Mouse (Mus musculus) hindbrain, embryonic 14.5 days (tissue): ENCODE results near the gene Fam241a. TPM values are rescaled to one million over a fixed set of nuclear protein-coding genes. Genes with fewer than 3 reads are reported as not detected.

ENCODE experiments used
- ATAC-seq: fragments of 200-750 bp; cut with Nextera tagmentation; 2 replicates; pipeline ENCODE4 v1.8.0; 2017; ENCODE audit warnings: moderate number of reproducible peaks, mild to moderate bottlenecking, moderate TSS enrichment, moderate library complexity; ENCODE audit not compliant: low FRiP score
- DNase-seq: peaks from one replicate; pipeline ENCODE4 v3.0.0-alpha.2; 2015; ENCODE audit warnings: low spot score
- H3K27ac ChIP-seq: fragments of 300-500 bp; sonication (generic); 2 replicates; pipeline ENCODE4 v1.5.1; 2014; ENCODE audit warnings: mild to moderate bottlenecking, moderate library complexity
- H3K27me3 ChIP-seq: fragments of 300-500 bp; sonication (generic); 2 replicates; pipeline ENCODE4 v1.6.1; 2014; ENCODE audit warnings: mild to moderate bottlenecking, low read length, mixed read lengths; ENCODE audit not compliant: control insufficient read depth, insufficient read depth
- H3K36me3 ChIP-seq: fragments of 300-500 bp; sonication (generic); replicated peaks from 2 replicates; pipeline ENCODE4 v1.6.1; 2014; ENCODE audit not compliant: control insufficient read depth, insufficient read depth
- H3K4me1 ChIP-seq: fragments of 300-500 bp; sonication (generic); replicated peaks from 2 replicates; pipeline ENCODE4 v1.6.1; 2014; ENCODE audit warnings: antibody characterized with exemption, low read length, mixed read lengths; ENCODE audit not compliant: control insufficient read depth, insufficient read depth
- H3K4me2 ChIP-seq: fragments of 300-500 bp; sonication (generic); replicated peaks from 2 replicates; pipeline ENCODE4 v1.6.1; 2014; ENCODE audit warnings: mild to moderate bottlenecking, moderate library complexity
- H3K4me3 ChIP-seq: fragments of 300-500 bp; sonication (generic); replicated peaks from 2 replicates; pipeline ENCODE4 v1.5.1; 2014; ENCODE audit warnings: mild to moderate bottlenecking, low read length
- H3K9ac ChIP-seq: fragments of 300-500 bp; sonication (generic); 2 replicates; pipeline ENCODE4 v1.6.1; 2014
- H3K9me3 ChIP-seq: fragments of 300-500 bp; sonication (generic); 2 replicates; pipeline ENCODE4 v1.6.1; 2016; ENCODE audit warnings: low read length; ENCODE audit not compliant: control insufficient read depth
- WGBS: fragments of 180-500 bp; shearing (Covaris S2); extraction: QIAGEN DNeasy Blood & Tissue Kit; methylation state at CpG from one replicate; pipeline ENCODE4 v1.1.7; 2014; 5-methylcytosine and 5-hydroxymethylcytosine counted together
- polyA plus RNA-seq: library from polyadenylated mRNA; unstranded; fragments of >200 nt; fragmentation: Nextera tagmentation; extraction: Ambion mirVana; gene quantifications from 2 replicates; pipeline ENCODE4 v1.2.1, GENCODE M21; 2014

The Fam241a gene
- polyA plus RNA-seq, 1 experiment from 2014 or later: 10.4 TPM

DNA sequence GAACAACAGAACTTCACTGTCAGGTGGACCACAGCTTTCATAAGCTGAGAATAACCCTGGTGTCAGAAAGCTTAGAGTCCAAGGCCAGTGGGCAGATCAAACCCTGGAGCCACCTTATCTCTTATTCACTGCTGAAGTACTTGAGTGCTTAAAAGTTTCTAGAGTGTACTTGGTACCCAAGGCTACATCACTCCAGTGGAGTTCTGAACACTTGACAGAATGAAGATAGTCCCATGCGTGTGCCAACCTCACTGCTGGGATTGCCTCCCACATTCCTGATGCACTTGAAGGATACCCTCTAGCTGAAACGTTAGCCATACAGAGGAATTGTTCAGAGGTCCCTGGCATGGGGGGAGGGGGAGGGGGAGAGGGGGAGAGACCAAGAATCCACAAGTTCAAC lies 14.4 kb downstream of the Fam241a start:
- Histone ChIP-seq H3K9me3 (no peaks in the 10 kb centered on the region), H3K4me2 (no peak overlapping the region), H3K4me3 (no peak overlapping the region), H3K27ac (no peak overlapping the region), H3K27me3 (no peaks in the 10 kb centered on the region), H3K4me1 (no peaks in the 10 kb centered on the region), H3K9ac (no peak overlapping the region), H3K36me3 (no peaks in the 10 kb centered on the region)
- WGBS: 63% methylated on average over 2 of the region's 2 CpGs
- ATAC-seq: no peak
- DNase-seq: no peak

DNA sequence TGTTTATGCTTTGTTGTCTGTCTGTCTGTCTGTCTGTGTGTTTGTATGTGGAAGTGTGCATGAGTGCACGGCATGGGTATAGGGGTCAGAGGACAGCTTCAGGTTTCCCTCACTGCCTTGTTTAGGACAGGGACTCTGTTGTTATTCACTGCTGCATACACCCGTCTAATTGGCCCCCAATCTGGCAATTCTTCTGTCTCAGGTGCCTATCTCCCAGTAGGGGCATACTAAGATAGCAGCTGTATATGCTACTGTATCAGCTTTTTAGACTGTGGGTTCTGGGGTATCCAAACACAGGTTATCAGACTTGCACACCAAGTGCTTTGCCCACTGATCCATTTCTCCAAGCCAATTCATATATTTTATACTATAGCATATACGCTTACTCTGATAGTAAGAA lies 16.2 kb downstream of the Fam241a start:
- Histone ChIP-seq H3K36me3 (no peaks in the 10 kb centered on the region), H3K4me1 (no peaks in the 10 kb centered on the region), H3K9me3 (no peaks in the 10 kb centered on the region), H3K4me2 (no peak overlapping the region), H3K27ac (no peak overlapping the region), H3K4me3 (no peak overlapping the region), H3K27me3 (no peaks in the 10 kb centered on the region), H3K9ac (no peak overlapping the region)
- no peak for ATAC-seq
- WGBS: 84% methylated on average over 3 of the region's 3 CpGs
- DNase-seq: no peak

DNA sequence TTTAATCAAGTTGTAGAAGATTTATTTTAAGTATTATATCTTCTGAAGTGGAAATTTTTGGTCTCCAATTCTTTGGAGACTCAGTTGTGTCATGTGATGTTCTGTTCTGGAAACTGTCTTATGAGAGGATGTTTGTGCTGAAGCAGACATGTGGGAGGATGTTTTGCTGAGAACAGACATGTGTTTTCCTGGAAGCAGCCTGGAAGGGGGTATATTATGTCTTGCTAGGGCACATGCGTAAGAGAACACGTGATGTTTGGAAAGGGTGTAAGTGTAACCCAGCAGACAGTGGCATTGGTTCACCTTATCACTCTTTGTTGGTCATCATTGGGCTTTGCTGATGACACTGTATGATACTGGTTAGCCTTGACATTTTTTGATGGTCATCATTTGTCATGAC lies 20.6 kb downstream of the Fam241a start:
- ATAC-seq: no peak
- H3K4me1 ChIP-seq: no peaks in the 10 kb centered on the region
- no peaks in the 10 kb centered on the region for H3K36me3 ChIP-seq
- no peaks in the 10 kb centered on the region for H3K27me3 ChIP-seq
- WGBS: 86% methylated on average over 2 of the region's 2 CpGs
- H3K27ac ChIP-seq: no peak overlapping the region
- no peak overlapping the region for H3K4me3 ChIP-seq
- no peaks in the 10 kb centered on the region for H3K9me3 ChIP-seq
- H3K9ac ChIP-seq: no peak overlapping the region
- no peak for DNase-seq
- no peak overlapping the region for H3K4me2 ChIP-seq

DNA sequence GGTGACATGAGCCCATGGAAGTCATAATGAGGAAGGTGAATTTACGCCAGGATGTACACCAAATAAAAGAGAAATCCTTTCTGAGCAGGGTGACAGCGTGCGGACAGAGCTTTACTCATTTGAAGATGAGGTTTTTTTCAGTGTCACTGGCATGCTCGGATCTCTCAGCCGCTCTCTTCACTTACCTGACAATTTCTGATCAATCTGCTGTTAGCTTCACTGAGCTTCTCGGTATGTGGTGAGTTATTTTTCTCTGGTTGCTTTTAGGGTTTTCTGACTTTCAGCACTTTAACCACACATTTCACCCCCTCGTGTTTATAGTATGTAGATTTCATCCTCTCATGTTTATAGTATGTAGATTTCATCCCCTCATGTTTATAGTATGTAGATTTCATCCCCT lies 21.1 kb downstream of the Fam241a start:
- no peaks in the 10 kb centered on the region for H3K9me3 ChIP-seq
- H3K4me1 ChIP-seq: no peaks in the 10 kb centered on the region
- WGBS: 62% methylated on average over 7 of the region's 7 CpGs
- H3K4me3 ChIP-seq: no peak overlapping the region
- DNase-seq (no peak), ATAC-seq (no peak)
- no peak overlapping the region for H3K4me2 ChIP-seq
- H3K36me3 ChIP-seq: no peaks in the 10 kb centered on the region
- H3K27me3 ChIP-seq: no peaks in the 10 kb centered on the region
- no peak overlapping the region for H3K9ac ChIP-seq
- H3K27ac ChIP-seq: 0 out of 2 replicates have a peak overlapping the region, but pooled peaks have one; percentile 35

DNA sequence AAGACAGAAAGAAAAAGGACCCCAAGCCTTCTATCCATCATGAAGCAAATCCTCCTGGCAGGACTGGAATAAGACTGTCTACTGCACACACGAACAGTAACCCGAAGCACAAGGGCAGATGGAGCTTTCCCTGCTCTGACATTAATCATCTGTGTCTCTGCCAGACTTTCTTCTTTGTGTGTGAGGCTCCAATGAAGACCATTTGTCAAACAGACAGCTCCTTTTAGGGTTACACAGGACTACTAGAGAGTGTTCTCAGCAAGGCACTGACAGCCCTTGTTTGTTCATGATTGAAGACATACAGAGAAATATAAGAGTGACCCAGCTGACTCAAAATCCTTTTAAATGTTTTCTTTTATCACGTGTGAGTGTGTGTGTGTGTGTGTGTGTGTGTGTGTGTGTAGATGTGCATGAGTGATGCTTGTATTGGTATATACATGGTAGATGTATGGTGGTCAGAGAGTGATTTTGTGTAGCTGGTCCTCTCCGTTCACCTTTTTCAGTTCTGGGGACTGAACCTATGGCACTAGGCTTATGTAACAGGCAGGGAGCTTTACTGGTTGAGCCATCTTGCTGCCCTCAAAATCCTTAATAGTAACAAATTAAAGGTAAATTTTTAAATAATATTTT lies 21.8 kb downstream of the Fam241a start:
- no peak overlapping the region for H3K9ac ChIP-seq
- no peak overlapping the region for H3K4me3 ChIP-seq
- ATAC-seq (peak; percentile 93), DNase-seq (peak; percentile 53)
- no peaks in the 10 kb centered on the region for H3K9me3 ChIP-seq
- no peak overlapping the region for H3K4me2 ChIP-seq
- no peaks in the 10 kb centered on the region for H3K4me1 ChIP-seq
- no peaks in the 10 kb centered on the region for H3K36me3 ChIP-seq
- 29% methylated on average over 4 of the region's 4 CpGs for WGBS
- no peaks in the 10 kb centered on the region for H3K27me3 ChIP-seq
- 0 out of 2 replicates have a peak overlapping the region, but pooled peaks have one; percentile 35 for H3K27ac ChIP-seq

DNA sequence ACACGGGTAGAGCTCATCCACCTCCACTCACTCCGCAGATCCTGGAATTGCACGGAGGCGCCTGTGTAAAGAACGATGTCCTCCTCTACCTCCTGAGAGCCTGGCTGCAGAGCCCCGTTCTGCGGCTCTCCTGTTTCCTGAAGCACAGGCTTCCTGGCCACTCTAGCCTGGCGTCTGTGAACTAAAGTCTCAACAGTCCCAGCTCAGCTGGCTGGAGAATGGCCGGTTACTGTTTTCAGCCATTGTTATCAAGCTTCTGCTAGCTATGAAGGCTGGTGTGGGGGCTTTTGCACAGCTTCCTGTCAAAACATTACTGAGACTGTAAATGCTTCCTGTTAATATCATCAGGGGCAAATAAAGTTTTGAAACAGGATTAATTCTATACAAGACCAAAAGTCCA lies 24.5 kb downstream of the Fam241a start:
- H3K27ac ChIP-seq: no peak overlapping the region
- H3K4me2 ChIP-seq: no peak overlapping the region
- no peak for DNase-seq
- 87% methylated on average over 9 of the region's 9 CpGs for WGBS
- H3K9ac ChIP-seq: no peak overlapping the region
- H3K36me3 ChIP-seq: no peaks in the 10 kb centered on the region
- no peaks in the 10 kb centered on the region for H3K27me3 ChIP-seq
- H3K4me3 ChIP-seq: no peak overlapping the region
- ATAC-seq: no peak
- H3K9me3 ChIP-seq: no peaks in the 10 kb centered on the region
- H3K4me1 ChIP-seq: no peaks in the 10 kb centered on the region

DNA sequence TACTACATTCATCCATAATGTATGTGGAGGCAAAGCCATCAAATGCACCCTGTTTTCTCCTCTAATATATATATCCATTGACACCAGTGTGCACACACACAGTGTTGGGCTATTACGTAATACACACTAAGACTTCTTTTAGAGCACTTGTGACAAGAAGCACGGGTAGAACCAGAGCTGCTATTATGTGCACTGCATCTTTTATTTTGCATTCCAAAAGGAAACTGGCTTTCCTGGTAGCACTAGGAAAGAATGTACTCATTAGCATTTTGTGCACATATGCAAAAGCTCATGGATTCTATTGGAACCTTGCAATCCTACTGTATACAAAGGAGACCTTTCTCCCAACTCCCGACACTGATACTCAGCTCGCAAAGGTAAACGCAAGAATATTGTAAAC lies 27.2 kb downstream of the Fam241a start:
- 38% methylated on average over 5 of the region's 5 CpGs for WGBS
- ATAC-seq (peak; percentile 69; the same call in 1 of the 2 replicates), DNase-seq (no peak)
- H3K36me3 ChIP-seq: no peaks in the 10 kb centered on the region
- no peaks in the 10 kb centered on the region for H3K4me1 ChIP-seq
- no peaks in the 10 kb centered on the region for H3K9me3 ChIP-seq
- no peak overlapping the region for H3K4me3 ChIP-seq
- H3K27ac ChIP-seq: no peak overlapping the region
- no peak overlapping the region for H3K9ac ChIP-seq
- H3K4me2 ChIP-seq: no peak overlapping the region
- no peaks in the 10 kb centered on the region for H3K27me3 ChIP-seq

DNA sequence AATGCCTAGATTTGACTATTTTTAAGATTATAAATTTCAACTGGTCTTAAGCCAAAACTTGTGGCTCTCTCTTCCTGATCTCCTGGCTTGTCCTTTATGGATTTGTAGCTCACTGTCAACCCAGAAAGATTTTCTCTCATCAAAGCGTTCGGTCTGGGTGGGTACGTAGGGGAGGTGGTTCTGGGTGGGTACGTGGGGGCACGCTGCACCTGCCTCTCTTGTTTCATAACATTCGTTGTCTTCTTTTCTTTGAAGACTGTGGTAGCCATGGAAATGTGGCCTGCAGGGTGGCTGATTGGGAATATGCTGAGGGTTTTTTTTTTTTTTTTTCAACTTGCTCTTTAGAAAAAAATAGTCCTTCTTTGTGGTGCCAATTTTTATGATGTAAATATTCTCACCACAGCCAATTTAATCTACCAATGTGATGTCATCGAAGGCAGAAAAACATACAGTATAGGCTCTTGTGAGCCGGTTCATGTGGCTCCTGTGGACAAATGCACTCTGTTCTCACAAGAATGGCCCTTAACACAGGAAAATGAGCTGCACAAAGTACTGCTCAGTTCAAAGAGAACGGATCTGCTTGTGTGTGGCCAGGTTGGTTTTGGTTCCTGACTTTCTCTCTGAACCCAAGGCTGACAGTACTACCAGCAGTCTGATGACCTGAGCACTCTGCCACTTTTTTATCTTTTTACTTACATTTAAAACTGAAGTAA lies 27.9 kb downstream of the Fam241a start:
- Histone ChIP-seq H3K4me1 (no peaks in the 10 kb centered on the region), H3K9ac (no peak overlapping the region), H3K4me3 (no peak overlapping the region), H3K36me3 (no peaks in the 10 kb centered on the region), H3K4me2 (no peak overlapping the region), H3K27me3 (no peaks in the 10 kb centered on the region), H3K27ac (peak overlapping the region; percentile 38; the same call in 1 of the 2 replicates), H3K9me3 (no peaks in the 10 kb centered on the region)
- DNase-seq (no peak), ATAC-seq (no peak)
- WGBS: 45% methylated on average over 9 of the region's 9 CpGs

DNA sequence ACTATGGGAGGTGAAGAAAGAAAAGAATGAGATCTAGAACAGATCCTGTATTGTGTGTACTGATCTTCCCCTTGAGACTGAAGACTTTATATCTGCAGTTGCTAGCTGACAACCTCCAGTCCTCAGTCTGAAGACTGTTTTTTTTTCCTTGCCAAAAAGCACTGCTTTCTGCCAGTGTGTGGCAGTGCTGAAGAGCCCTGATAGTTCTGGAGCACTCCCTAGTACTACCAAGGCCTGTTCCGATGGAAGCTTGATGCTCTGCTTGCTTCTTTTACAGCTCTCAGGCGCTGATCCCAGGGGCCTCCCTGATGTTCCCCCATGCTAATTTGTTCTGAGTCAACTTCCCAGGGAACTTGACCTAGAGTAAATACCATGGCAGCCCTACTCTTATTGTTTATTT lies 31.9 kb downstream of the Fam241a start:
- no peaks in the 10 kb centered on the region for H3K36me3 ChIP-seq
- H3K4me2 ChIP-seq: no peak overlapping the region
- WGBS: 39% methylated on average over 2 of the region's 2 CpGs
- ATAC-seq (no peak), DNase-seq (no peak)
- H3K27me3 ChIP-seq: no peaks in the 10 kb centered on the region
- no peak overlapping the region for H3K4me3 ChIP-seq
- no peaks in the 10 kb centered on the region for H3K9me3 ChIP-seq
- no peaks in the 10 kb centered on the region for H3K4me1 ChIP-seq
- H3K27ac ChIP-seq: no peak overlapping the region
- no peak overlapping the region for H3K9ac ChIP-seq
